Comparison of ENCODE assay signal across 9 mouse cellular contexts in genomic region chrX:143393791-143394369, GRCm38 (mm10). TPM values are rescaled to one million over a fixed set of nuclear protein-coding genes. Genes with fewer than 3 reads are reported as not detected.
DNase-seq lines count a peak whose midpoint lies in the region; ATAC-seq lines count a peak whose summit lies in the region.
"Had no signal": no experiment of that assay in that cellular context is flagged by ENCODE, and none has a peak within 500 bp of the region (broad histone marks: within the 10 kb centered on the region; RNA-seq: fewer than 3 reads in every experiment).

Gene Chrdl1, minus strand, starts transcription at chrX:143394262.

- H3K9me3 ChIP-seq in heart, embryonic 15.5 days (replicated peaks): no peaks in the 10 kb centered on the region
- H3K9me3 ChIP-seq in stomach, embryonic 16.5 days (replicated peaks; ENCODE audit: control insufficient read depth, low read length): no peaks in the 10 kb centered on the region

- no peak for ATAC-seq in heart, embryonic 15.5 days (replicated peaks; ENCODE audit: insufficient number of reproducible peaks, insufficient read depth, low FRiP score, low read depth)
- ATAC-seq in stomach, embryonic 16.5 days (ENCODE audit: insufficient read depth, low FRiP score): peak; percentile 25; the same call in 1 of the 2 replicates

- DNase-seq in left cerebral cortex, adult 18-20 months (ENCODE audit: low spot score in 2 of 2): peak in 1 of 2 experiments; percentile 2
- DNase-seq in left cerebral cortex, adult 11 months (ENCODE audit: low spot score): no peak
- DNase-seq in embryo, embryonic 9.5 days (ENCODE audit: extremely low spot score): peak; percentile 22
- peak; percentile 1 to 30 for DNase-seq in kidney, postnatal 36 days
- peak; percentile 1 for DNase-seq in lung, postnatal 10 days
- no peak for DNase-seq in cerebellum, adult 18-20 months

- peak within 1 kb of the TSS; percentile 71 for H3K4me2 ChIP-seq in heart, embryonic 15.5 days
- peak within 1 kb of the TSS; percentile 52 for H3K4me2 ChIP-seq in stomach, embryonic 16.5 days (ENCODE audit: low read depth, low read length)

- H3K36me3 ChIP-seq in heart, embryonic 15.5 days: no peaks in the 10 kb centered on the region
- no peaks in the 10 kb centered on the region for H3K36me3 ChIP-seq in stomach, embryonic 16.5 days (ENCODE audit: control insufficient read depth, insufficient read depth, low read length)

- H3K4me1 ChIP-seq in heart, embryonic 15.5 days (replicated peaks): no peaks in the 10 kb centered on the region
- no peaks in the 10 kb centered on the region for H3K4me1 ChIP-seq in stomach, embryonic 16.5 days (ENCODE audit: control insufficient read depth, insufficient read depth, low read length)

- peak within 1 kb of the TSS; percentile 49 for H3K4me3 ChIP-seq in heart, embryonic 15.5 days
- peak within 1 kb of the TSS; percentile 50 for H3K4me3 ChIP-seq in stomach, embryonic 16.5 days (replicated peaks; ENCODE audit: low read length)

- no peak within 1 kb of the TSS for H3K27ac ChIP-seq in heart, embryonic 15.5 days
- H3K27ac ChIP-seq in stomach, embryonic 16.5 days (ENCODE audit: low read length): no peak within 1 kb of the TSS
- H3K27ac ChIP-seq: macrophage had no signal

- H3K27me3 ChIP-seq in heart, embryonic 15.5 days: peaks cover 37% of the 10 kb centered on the region
- H3K27me3 ChIP-seq in stomach, embryonic 16.5 days (ENCODE audit: control insufficient read depth, insufficient read depth, low read length): peaks cover 25% of the 10 kb centered on the region; the same call in 1 of the 2 replicates

- H3K9ac ChIP-seq in heart, embryonic 15.5 days: no peak within 1 kb of the TSS
- H3K9ac ChIP-seq in stomach, embryonic 16.5 days (ENCODE audit: low read length): peak within 1 kb of the TSS; percentile 52

- WGBS in heart, embryonic 15.5 days: 18% methylated on average over 32 of the region's 37 CpGs
- 8% methylated on average over 30 of the region's 37 CpGs for WGBS in stomach, embryonic 16.5 days

RNA-seq across cellular contexts. Expression of gene Chrdl1, which starts in this region (rescaled TPM):
- 10 to 100 TPM; 15.0 to 20.8 TPM for total RNA-seq in left cerebral cortex, adult 18-20 months (2021)
- 1.2 and 2.5 TPM in 2 replicates for polyA plus RNA-seq in heart, embryonic 15.5 days (2015; fragmentation: Nextera tagmentation; extraction: Ambion mirVana)
- polyA plus RNA-seq in stomach, embryonic 16.5 days (2015; fragmentation: Nextera tagmentation; extraction: Ambion mirVana): 15.5 and 15.9 TPM in 2 replicates
- polyA plus RNA-seq: macrophage had no signal

Comparison
In these comparisons a context has a peak if more than half of its experiments do, and no peak if none do; other contexts are left out.
1. DNase-seq: peak in embryo, embryonic 9.5 days (single experiment), kidney, postnatal 36 days (2 of 2) and lung, postnatal 10 days (single experiment); none in left cerebral cortex, adult 11 months (single experiment) and cerebellum, adult 18-20 months (0 of 2).